Mouse (Mus musculus): ENCODE measurements around the gene Atp6v1b1. TPM values are rescaled to one million over a fixed set of nuclear protein-coding genes. Genes with fewer than 3 reads are reported as not detected.

Atp6v1b1 gene
- total RNA-seq, 2 experiments from 2014 or later, result not detected

GRCm38 (mm10) chr6:83715461-83716196, 27.2 kb upstream of the Atp6v1b1 start:
- DNase-seq, result no peak

GRCm38 (mm10) chr6:83717026-83717425, 25.8 kb upstream of the Atp6v1b1 start:
- DNase-seq, result no peak

- DNase-seq, result no peak
Measured at GRCm38 (mm10) chr6:83722526-83722925, 20.3 kb upstream of the Atp6v1b1 start.

- DNase-seq, result no peak
Measured at GRCm38 (mm10) chr6:83727178-83727577, 15.6 kb upstream of the Atp6v1b1 start.

- DNase-seq, result peak; percentile 40
Measured at GRCm38 (mm10) chr6:83728488-83728887, 14.3 kb upstream of the Atp6v1b1 start.

- DNase-seq, result no peak
Measured at GRCm38 (mm10) chr6:83729350-83729970, 13.3 kb upstream of the Atp6v1b1 start.

GRCm38 (mm10) chr6:83731128-83731527, 11.7 kb upstream of the Atp6v1b1 start:
- peak; percentile 86 for DNase-seq

GRCm38 (mm10) chr6:83737311-83737710, 5.5 kb upstream of the Atp6v1b1 start:
- DNase-seq, result no peak

GRCm38 (mm10) chr6:83738596-83738995, 4.2 kb upstream of the Atp6v1b1 start:
- no peak for DNase-seq

GRCm38 (mm10) chr6:83743212-83743611, 422 bp downstream of the Atp6v1b1 start:
- DNase-seq, result no peak

GRCm38 (mm10) chr6:83744126-83744525, 1.3 kb downstream of the Atp6v1b1 start:
- DNase-seq, result no peak

GRCm38 (mm10) chr6:83744557-83744956, 1.8 kb downstream of the Atp6v1b1 start:
- no peak for DNase-seq

GRCm38 (mm10) chr6:83745466-83745865, 2.7 kb downstream of the Atp6v1b1 start:
- no peak for DNase-seq

GRCm38 (mm10) chr6:83749286-83749685, 6.5 kb downstream of the Atp6v1b1 start:
- no peak for DNase-seq

- peak; percentile 84 for DNase-seq
Measured at GRCm38 (mm10) chr6:83750171-83750684, 7.4 kb downstream of the Atp6v1b1 start.

GRCm38 (mm10) chr6:83756051-83756450, 13.3 kb downstream of the Atp6v1b1 start:
- no peak for DNase-seq

- no peak for DNase-seq
Measured at GRCm38 (mm10) chr6:83762344-83762743, 19.6 kb downstream of the Atp6v1b1 start, which contains the start of gene Ankrd53. TSS of gene Ankrd53 (plus strand) at chr6:83762644.

- peak; percentile 40 for DNase-seq
Measured at GRCm38 (mm10) chr6:83762880-83763431, 20.2 kb downstream of the Atp6v1b1 start.

- DNase-seq, result peak; percentile 29
Measured at GRCm38 (mm10) chr6:83766982-83767381, 24.2 kb downstream of the Atp6v1b1 start.

GRCm38 (mm10) chr6:83768485-83768884, 25.7 kb downstream of the Atp6v1b1 start:
- DNase-seq, result peak; percentile 38

GRCm38 (mm10) chr6:83774126-83774525, 31.3 kb downstream of the Atp6v1b1 start:
- DNase-seq, result no peak

GRCm38 (mm10) chr6:83774781-83775563, 32.2 kb downstream of the Atp6v1b1 start:
- peak; percentile 17 for DNase-seq
